Mouse (Mus musculus): ENCODE data around the gene Osbpl10. TPM values are rescaled to one million over a fixed set of nuclear protein-coding genes. Genes with fewer than 3 reads are reported as not detected.
"Not testable (repeated sequence)": the region's sequence is repeated elsewhere in the genome, so short reads cannot be mapped to it uniquely, and the experiment has no call there.

Osbpl10 gene
- polyA plus RNA-seq, 1 experiment from 2014 or later: 1.7 TPM

GRCm38 (mm10) chr9:114955340-114955739 lies 23.0 kb upstream of the Osbpl10 start:
- H3K27me3 ChIP-seq (ENCODE audit: low read depth, poor library complexity, severe bottlenecking): no peaks in the 10 kb centered on the region
- no peak for DNase-seq (ENCODE audit: low spot score)
- 93% methylated on average over 11 of the region's 11 CpGs for WGBS
- no peaks in the 10 kb centered on the region for H3K36me3 ChIP-seq
- no peaks in the 10 kb centered on the region for H3K9me3 ChIP-seq (replicated peaks)
- no peak overlapping the region for H3K27ac ChIP-seq
- no peak overlapping the region for H3K4me3 ChIP-seq
- peaks cover 5% of the 10 kb centered on the region for H3K4me1 ChIP-seq

- WGBS: 44% methylated on average over 5 of the region's 5 CpGs
- no peaks in the 10 kb centered on the region for H3K36me3 ChIP-seq
- no peak for DNase-seq (ENCODE audit: low spot score)
These were observed 21.4 kb upstream of the Osbpl10 start for GRCm38 (mm10) chr9:114956945-114957344.

GRCm38 (mm10) chr9:114960043-114960789 lies 18.2 kb upstream of the Osbpl10 start:
- Histone ChIP-seq H3K27me3 (ENCODE audit: low read depth, poor library complexity, severe bottlenecking) (no peaks in the 10 kb centered on the region), H3K4me3 (no peak overlapping the region), H3K36me3 (no peaks in the 10 kb centered on the region), H3K9me3 (replicated peaks) (no peaks in the 10 kb centered on the region), H3K4me1 (peaks cover 3% of the 10 kb centered on the region; the same call in 1 of the 2 replicates), H3K27ac (no peak overlapping the region)
- 80% methylated on average over 4 of the region's 4 CpGs for WGBS
- DNase-seq (ENCODE audit: low spot score): no peak

More at GRCm38 (mm10) chr9:114956945-114957344, 21.4 kb upstream of the Osbpl10 start:
- H3K27ac ChIP-seq: no peak overlapping the region
- H3K4me1 ChIP-seq: no peaks in the 10 kb centered on the region
- H3K27me3 ChIP-seq (ENCODE audit: low read depth, poor library complexity, severe bottlenecking): no peaks in the 10 kb centered on the region
- H3K4me3 ChIP-seq: no peak overlapping the region
- no peaks in the 10 kb centered on the region for H3K9me3 ChIP-seq (replicated peaks)

DNA sequence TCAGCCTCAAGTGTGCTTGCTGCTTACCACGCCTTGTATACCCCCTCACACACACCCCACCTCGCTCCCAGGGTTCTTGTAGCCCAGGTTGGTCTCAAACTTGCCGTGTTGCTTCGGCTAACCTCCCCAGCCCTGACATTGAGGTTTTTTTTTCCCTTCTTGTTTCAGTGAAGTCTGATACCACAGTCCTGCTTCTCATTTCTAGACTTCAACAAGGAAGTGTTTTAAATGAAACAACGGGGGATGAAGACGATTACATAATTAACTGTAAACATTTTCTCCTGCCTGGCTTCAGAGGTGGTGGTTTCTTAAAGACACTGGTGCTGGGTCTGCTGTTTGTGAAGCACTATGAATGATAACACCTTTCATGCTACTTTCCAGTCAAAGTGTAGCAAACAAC lies 17.5 kb upstream of the Osbpl10 start:
- DNase-seq (ENCODE audit: low spot score): no peak
- WGBS: 93% methylated on average over 6 of the region's 6 CpGs
- no peaks in the 10 kb centered on the region for H3K27me3 ChIP-seq (ENCODE audit: low read depth, poor library complexity, severe bottlenecking)
- H3K4me3 ChIP-seq: no peak overlapping the region
- H3K36me3 ChIP-seq: no peaks in the 10 kb centered on the region
- no peaks in the 10 kb centered on the region for H3K9me3 ChIP-seq (replicated peaks)
- H3K27ac ChIP-seq: no peak overlapping the region
- H3K4me1 ChIP-seq: peaks cover 3% of the 10 kb centered on the region; the same call in 1 of the 2 replicates

DNA sequence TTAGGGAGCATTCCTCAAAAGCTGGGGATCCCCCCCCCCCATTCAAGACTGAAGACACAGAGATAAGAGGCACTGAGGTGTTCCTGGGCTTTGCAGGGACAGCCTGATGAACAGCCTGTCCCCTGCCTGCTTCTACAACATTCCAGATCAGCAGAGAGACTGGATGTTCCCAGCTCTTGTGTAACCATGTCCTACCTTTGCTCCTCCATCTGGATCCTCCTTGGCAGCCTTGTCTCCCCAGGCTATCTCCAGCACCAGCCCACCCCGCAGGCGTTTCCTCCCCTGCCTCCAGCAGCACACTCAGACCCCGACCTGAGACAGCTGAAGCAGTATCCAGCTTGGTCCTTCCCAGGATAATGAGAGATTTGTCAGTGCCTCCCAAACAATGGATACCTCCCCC lies 14.3 kb upstream of the Osbpl10 start:
- H3K27me3 ChIP-seq (ENCODE audit: low read depth, poor library complexity, severe bottlenecking): no peaks in the 10 kb centered on the region
- no peak for DNase-seq (ENCODE audit: low spot score)
- no peaks in the 10 kb centered on the region for H3K9me3 ChIP-seq (replicated peaks)
- WGBS: 74% methylated on average over 3 of the region's 3 CpGs
- no peak overlapping the region for H3K27ac ChIP-seq
- no peak overlapping the region for H3K4me3 ChIP-seq
- H3K4me1 ChIP-seq: peaks cover 3% of the 10 kb centered on the region; the same call in 1 of the 2 replicates
- H3K36me3 ChIP-seq: no peaks in the 10 kb centered on the region

- not testable (repeated sequence) for H3K4me1 ChIP-seq; H3K27ac ChIP-seq; H3K4me3 ChIP-seq; H3K36me3 ChIP-seq; H3K9me3 ChIP-seq (replicated peaks); DNase-seq (ENCODE audit: low spot score); H3K27me3 ChIP-seq (ENCODE audit: low read depth, poor library complexity, severe bottlenecking)
- WGBS: 88% methylated on average over 7 of the region's 7 CpGs
These were observed 12.1 kb upstream of the Osbpl10 start for GRCm38 (mm10) chr9:114966286-114966685.

- no peak for DNase-seq (ENCODE audit: low spot score)
- Histone ChIP-seq H3K36me3 (no peaks in the 10 kb centered on the region), H3K27ac (peak overlapping the region; percentile 93), H3K27me3 (ENCODE audit: low read depth, poor library complexity, severe bottlenecking) (peaks cover 47% of the 10 kb centered on the region), H3K9me3 (replicated peaks) (no peaks in the 10 kb centered on the region), H3K4me1 (peaks cover 20% of the 10 kb centered on the region), H3K4me3 (peak overlapping the region; percentile 91)
- WGBS: 10% methylated on average over 31 of the region's 31 CpGs
These were observed 698 bp upstream of the Osbpl10 start for GRCm38 (mm10) chr9:114977461-114978280.

DNA sequence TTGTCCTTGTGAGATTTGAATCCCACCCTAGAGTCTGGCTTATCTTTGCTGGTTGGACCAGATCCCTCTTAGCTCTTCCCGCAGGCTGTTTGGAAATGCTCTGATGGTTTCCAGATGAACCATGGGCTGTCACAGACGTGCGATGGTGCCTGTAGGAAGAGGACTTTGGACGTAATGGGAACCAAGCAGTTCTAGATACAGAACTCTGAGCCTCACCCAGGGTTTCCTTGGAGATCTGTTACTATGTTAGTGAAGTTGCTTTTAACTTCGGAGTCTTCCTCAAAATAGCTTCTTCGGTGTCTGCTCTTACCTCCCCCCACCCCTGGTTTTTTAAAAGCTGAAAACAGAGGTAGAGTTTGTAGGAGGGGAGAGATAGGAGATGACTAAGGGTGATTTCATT lies 1.6 kb downstream of the Osbpl10 start:
- Histone ChIP-seq H3K9me3 (replicated peaks) (no peaks in the 10 kb centered on the region), H3K4me3 (0 out of 2 replicates have a peak overlapping the region, but pooled peaks have one; percentile 91)

DNA sequence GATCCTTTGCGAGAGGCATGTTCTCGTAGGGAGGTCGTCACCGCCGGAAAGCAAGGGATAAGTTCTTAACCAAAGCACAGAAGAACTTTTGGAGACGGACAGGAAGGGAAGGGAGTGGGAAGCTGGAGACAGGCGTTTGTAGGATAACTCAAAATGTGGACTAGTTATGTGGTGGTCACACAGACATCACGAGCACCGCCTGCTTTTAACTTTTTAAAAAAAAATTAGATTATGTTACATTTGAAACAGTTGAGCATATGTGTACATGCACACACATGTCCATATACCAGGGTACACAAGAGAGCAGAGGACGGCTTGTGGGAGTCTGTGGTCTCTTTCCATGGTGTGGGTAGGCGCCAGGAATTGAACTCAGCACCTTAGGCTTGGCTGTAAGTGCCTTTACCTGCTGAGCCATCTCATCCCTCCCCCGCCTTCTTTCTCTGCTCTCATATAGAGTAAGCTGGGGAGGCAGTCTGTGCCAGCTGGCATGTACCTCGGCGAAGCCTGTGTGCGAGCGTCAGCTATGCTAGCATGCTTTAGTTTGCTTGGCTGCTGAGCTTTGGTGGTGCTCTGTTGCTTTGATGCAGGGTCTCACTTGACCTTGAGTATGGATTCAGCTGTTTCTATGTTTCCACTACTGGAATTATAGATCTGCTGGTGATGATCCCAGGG lies 4.5 kb downstream of the Osbpl10 start, which contains the start of gene Rps27rt:
Gene Rps27rt, minus strand, starts transcription at position 51 of the 672 bp plus-strand sequence.
- DNase-seq (ENCODE audit: low spot score): no peak
- peaks cover 16% of the 10 kb centered on the region for H3K4me1 ChIP-seq
- peaks cover 24% of the 10 kb centered on the region for H3K27me3 ChIP-seq (ENCODE audit: low read depth, poor library complexity, severe bottlenecking)
- WGBS: 95% methylated on average over 16 of the region's 16 CpGs
- no peaks in the 10 kb centered on the region for H3K9me3 ChIP-seq (replicated peaks)
- no peak within 1 kb of the TSS for H3K4me3 ChIP-seq
- no peaks in the 10 kb centered on the region for H3K36me3 ChIP-seq
- H3K27ac ChIP-seq: no peak within 1 kb of the TSS

More for the DNA sequence above, 1.6 kb downstream of the Osbpl10 start:
- no peaks in the 10 kb centered on the region for H3K36me3 ChIP-seq
- H3K27ac ChIP-seq: no peak overlapping the region
- no peak for DNase-seq (ENCODE audit: low spot score)
- peaks cover 47% of the 10 kb centered on the region for H3K27me3 ChIP-seq (ENCODE audit: low read depth, poor library complexity, severe bottlenecking)
- WGBS: 52% methylated on average over 6 of the region's 6 CpGs
- peaks cover 20% of the 10 kb centered on the region for H3K4me1 ChIP-seq

GRCm38 (mm10) chr9:114985741-114986140 lies 7.4 kb downstream of the Osbpl10 start:
- Histone ChIP-seq H3K27me3 (ENCODE audit: low read depth, poor library complexity, severe bottlenecking) (peaks cover 2% of the 10 kb centered on the region), H3K9me3 (replicated peaks) (no peaks in the 10 kb centered on the region), H3K27ac (no peak overlapping the region), H3K4me3 (no peak overlapping the region), H3K4me1 (no peaks in the 10 kb centered on the region), H3K36me3 (no peaks in the 10 kb centered on the region)
- WGBS: 89% methylated on average over 5 of the region's 5 CpGs
- DNase-seq (ENCODE audit: low spot score): no peak

DNA sequence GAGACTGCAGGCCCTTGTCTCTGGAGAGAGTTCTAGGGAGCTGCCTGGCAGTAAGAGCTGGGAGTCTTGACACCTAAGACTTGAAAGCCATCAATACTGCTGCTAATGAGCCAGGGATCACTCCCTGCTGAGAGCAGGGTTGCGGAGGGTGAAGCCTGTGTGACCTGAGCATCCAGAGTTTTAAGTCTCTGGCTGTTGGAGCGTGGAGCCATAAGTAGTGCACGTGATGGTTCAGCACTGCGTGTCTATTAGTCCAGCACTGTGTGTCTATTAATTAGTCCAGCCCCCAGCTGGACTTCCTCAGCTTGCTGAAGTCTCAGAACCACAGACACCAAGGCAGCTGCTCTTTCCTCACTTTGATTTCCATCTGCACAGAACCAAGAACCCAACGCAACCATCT lies 8.0 kb downstream of the Osbpl10 start:
- no peak overlapping the region for H3K27ac ChIP-seq
- no peak overlapping the region for H3K4me3 ChIP-seq
- no peaks in the 10 kb centered on the region for H3K9me3 ChIP-seq (replicated peaks)
- 86% methylated on average over 5 of the region's 5 CpGs for WGBS
- H3K4me1 ChIP-seq: no peaks in the 10 kb centered on the region
- DNase-seq (ENCODE audit: low spot score): no peak
- no peaks in the 10 kb centered on the region for H3K36me3 ChIP-seq
- no peaks in the 10 kb centered on the region for H3K27me3 ChIP-seq (ENCODE audit: low read depth, poor library complexity, severe bottlenecking)

DNA sequence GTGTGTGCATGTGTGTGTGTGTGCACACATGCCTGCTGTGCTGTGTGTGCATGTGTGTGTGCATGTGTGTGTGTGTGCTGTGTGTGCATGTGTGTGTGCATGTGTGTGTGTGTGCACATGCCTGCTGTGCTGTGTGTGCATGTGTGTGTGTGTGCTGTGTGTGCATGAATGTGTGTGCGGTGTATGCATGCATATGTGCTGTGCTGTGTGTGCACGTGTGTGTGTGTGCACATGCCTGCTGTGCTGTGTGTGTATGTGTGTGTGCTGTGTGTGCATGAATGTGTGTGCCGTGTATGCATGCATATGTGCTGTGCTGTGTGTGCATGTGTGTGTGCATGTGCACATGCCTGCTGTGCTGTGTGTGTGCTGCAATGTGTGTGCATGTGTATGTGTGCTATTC lies 9.7 kb downstream of the Osbpl10 start:
- no peak overlapping the region for H3K27ac ChIP-seq
- H3K27me3 ChIP-seq (ENCODE audit: low read depth, poor library complexity, severe bottlenecking): no peaks in the 10 kb centered on the region
- WGBS: 91% methylated on average over 3 of the region's 3 CpGs
- no peaks in the 10 kb centered on the region for H3K36me3 ChIP-seq
- no peaks in the 10 kb centered on the region for H3K4me1 ChIP-seq
- no peak for DNase-seq (ENCODE audit: low spot score)
- no peak overlapping the region for H3K4me3 ChIP-seq
- no peaks in the 10 kb centered on the region for H3K9me3 ChIP-seq (replicated peaks)
